Mouse (Mus musculus) forebrain, embryonic 13.5 days (tissue): ENCODE measurements around the gene Cst6. TPM values are rescaled to one million over a fixed set of nuclear protein-coding genes. Genes with fewer than 3 reads are reported as not detected.

ENCODE experiments used
- ATAC-seq: fragments of 200-750 bp; cut with Nextera tagmentation; 2 replicates; pipeline ENCODE4 v1.8.0; 2017
- H3K27ac ChIP-seq: fragments of 300-500 bp; sonication (generic); 2 replicates; pipeline ENCODE4 v1.5.1; 2015; ENCODE audit warnings: inconsistent platforms, mild to moderate bottlenecking, moderate library complexity
- H3K27me3 ChIP-seq: fragments of 300-500 bp; sonication (generic); 2 replicates; pipeline ENCODE4 v1.6.1; 2015; ENCODE audit warnings: mild to moderate bottlenecking, inconsistent platforms
- H3K36me3 ChIP-seq: fragments of 300-500 bp; sonication (generic); 2 replicates; pipeline ENCODE4 v1.6.1; 2015; ENCODE audit warnings: mild to moderate bottlenecking, inconsistent platforms; ENCODE audit not compliant: poor library complexity, severe bottlenecking
- H3K4me1 ChIP-seq: fragments of 300-500 bp; sonication (generic); 2 replicates; pipeline ENCODE4 v1.6.1; 2015; ENCODE audit warnings: inconsistent platforms
- H3K4me2 ChIP-seq: fragments of 300-500 bp; sonication (generic); 2 replicates; pipeline ENCODE4 v1.6.1; 2015; ENCODE audit warnings: inconsistent platforms, mild to moderate bottlenecking, moderate library complexity
- H3K4me3 ChIP-seq: fragments of 300-500 bp; sonication (generic); 2 replicates; pipeline ENCODE4 v1.5.1; 2015; ENCODE audit warnings: mild to moderate bottlenecking, inconsistent platforms
- H3K9ac ChIP-seq: fragments of 300-500 bp; sonication (generic); 2 replicates; pipeline ENCODE4 v1.6.1; 2015; ENCODE audit warnings: mild to moderate bottlenecking, inconsistent platforms
- H3K9me3 ChIP-seq: fragments of 300-500 bp; sonication (generic); replicated peaks from 2 replicates; pipeline ENCODE4 v1.6.1; 2016; ENCODE audit warnings: inconsistent platforms
- WGBS: fragments of 180-500 bp; shearing (Covaris S2); methylation state at CpG from one replicate; pipeline ENCODE4 v1.1.7; 2015; 5-methylcytosine and 5-hydroxymethylcytosine counted together
- polyA plus RNA-seq: library from polyadenylated mRNA; unstranded; fragments of >200 nt; fragmentation: Nextera tagmentation; extraction: Ambion mirVana; gene quantifications from 2 replicates; pipeline ENCODE4 v1.2.1, GENCODE M21; 2015

The Cst6 gene
- polyA plus RNA-seq, 1 experiment from 2014 or later, result 1.9 TPM

DNA sequence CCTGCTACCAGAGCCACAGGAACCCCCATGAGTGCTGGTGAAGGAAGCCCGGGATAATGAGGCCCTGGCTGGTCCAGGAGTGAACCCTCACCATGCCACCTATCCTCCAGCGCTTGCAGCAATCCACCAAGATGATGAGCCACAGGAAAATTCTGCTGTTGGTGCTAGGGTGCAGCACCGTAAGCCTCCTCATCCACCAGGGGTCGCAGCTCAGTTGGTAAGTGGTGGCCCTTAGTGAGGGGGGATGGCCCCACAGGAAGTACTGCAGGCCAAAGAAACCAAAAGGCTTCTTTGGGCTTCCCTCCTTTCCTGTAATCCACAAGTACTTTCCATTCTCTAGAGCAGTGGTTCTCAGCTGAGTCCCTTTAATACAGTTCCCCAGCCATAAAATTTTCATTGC, 46.9 kb downstream of the Cst6 start:
- ATAC-seq, result no peak
- Histone ChIP-seq H3K9ac (no peak overlapping the region), H3K4me1 (peaks cover 22% of the 10 kb centered on the region), H3K4me2 (no peak overlapping the region), H3K36me3 (peaks cover 49% of the 10 kb centered on the region), H3K9me3 (peaks cover 6% of the 10 kb centered on the region), H3K4me3 (no peak overlapping the region), H3K27me3 (no peaks in the 10 kb centered on the region), H3K27ac (no peak overlapping the region)
- WGBS, result 25% methylated on average over 4 of the region's 4 CpGs

DNA sequence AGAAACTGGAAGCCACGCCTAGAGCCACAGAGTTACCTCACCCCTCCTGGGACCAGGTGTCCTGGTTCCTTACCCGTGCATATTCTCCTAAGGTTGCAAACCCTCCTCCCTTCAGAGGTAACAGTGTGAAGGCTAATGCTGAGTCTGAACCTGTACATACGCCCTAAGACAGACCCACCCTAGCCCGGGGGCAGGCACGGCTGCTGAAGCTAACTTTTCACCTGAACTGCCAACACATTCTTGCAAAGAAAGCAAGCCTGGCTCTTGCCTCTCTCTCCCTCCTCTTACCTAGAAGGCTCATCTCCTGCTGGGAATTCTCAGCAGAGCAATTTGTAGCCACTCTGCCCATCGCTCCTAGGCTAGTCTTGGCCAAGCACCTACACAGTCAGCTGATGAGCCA, 48.8 kb downstream of the Cst6 start:
- Histone ChIP-seq H3K9me3 (no peaks in the 10 kb centered on the region), H3K9ac (peak overlapping the region; percentile 34; the same call in 1 of the 2 replicates), H3K27ac (no peak overlapping the region), H3K4me2 (no peak overlapping the region), H3K36me3 (peaks cover 31% of the 10 kb centered on the region), H3K4me3 (no peak overlapping the region), H3K4me1 (peaks cover 31% of the 10 kb centered on the region), H3K27me3 (no peaks in the 10 kb centered on the region)
- ATAC-seq, result no peak
- WGBS, result 92% methylated on average over 6 of the region's 6 CpGs

DNA sequence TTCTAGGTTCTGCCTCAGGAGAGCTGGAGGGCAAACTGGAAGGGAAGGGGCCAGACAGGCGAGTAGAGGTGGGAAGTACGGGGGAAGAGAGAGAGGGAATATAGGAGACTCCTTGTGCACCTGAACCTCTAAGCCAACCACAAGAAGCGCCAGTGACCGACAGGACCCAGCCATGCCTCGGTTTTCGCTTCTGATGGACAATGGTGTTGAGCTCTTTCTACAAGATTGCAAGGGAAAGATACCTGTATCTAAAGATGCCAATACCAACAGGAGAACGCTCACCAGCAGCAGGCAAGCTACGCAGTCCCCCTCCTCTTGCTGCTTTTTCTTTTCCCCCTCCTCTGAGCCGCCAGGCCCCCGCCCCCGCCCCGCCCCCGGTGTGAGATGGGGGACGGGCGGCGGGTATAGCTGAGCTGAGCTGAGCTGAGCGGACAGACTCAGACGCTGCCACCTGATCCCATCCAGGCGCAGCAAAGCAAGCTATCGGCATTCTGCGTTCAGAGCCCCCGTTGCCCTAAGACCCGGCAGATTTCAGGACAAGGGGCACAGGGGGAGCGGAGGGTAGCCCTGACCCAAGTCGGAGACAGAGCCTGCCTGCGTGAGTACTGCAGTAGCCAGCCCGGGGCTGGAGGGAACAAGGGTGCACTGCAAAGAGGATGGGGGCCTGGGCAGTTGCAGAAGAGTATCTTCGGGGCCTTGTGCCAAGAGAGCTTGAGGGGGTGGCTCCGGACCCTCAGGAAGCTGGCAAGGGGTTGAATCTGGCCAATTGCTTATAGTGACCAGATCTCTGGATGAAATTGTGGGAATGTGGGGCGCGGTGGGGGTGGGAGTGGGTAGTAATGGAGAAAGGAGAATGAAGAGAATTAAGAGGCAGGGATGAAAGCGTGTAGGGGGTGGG, 51.2 kb downstream of the Cst6 start, which contains the start of gene Gal3st3:
TSS of gene Gal3st3 (plus strand) at position 429 of the 898 bp plus-strand sequence.
- no peaks in the 10 kb centered on the region for H3K27me3 ChIP-seq
- H3K36me3 ChIP-seq, result peaks cover 17% of the 10 kb centered on the region
- H3K9me3 ChIP-seq, result no peaks in the 10 kb centered on the region
- H3K9ac ChIP-seq, result peak within 1 kb of the TSS; percentile 87
- peaks cover 44% of the 10 kb centered on the region for H3K4me1 ChIP-seq
- H3K4me2 ChIP-seq, result peak within 1 kb of the TSS; percentile 80
- peak; percentile 62 for ATAC-seq
- 5% methylated on average over 28 of the region's 32 CpGs for WGBS
- H3K4me3 ChIP-seq, result peak within 1 kb of the TSS; percentile 63
- H3K27ac ChIP-seq, result peak within 1 kb of the TSS; percentile 74

DNA sequence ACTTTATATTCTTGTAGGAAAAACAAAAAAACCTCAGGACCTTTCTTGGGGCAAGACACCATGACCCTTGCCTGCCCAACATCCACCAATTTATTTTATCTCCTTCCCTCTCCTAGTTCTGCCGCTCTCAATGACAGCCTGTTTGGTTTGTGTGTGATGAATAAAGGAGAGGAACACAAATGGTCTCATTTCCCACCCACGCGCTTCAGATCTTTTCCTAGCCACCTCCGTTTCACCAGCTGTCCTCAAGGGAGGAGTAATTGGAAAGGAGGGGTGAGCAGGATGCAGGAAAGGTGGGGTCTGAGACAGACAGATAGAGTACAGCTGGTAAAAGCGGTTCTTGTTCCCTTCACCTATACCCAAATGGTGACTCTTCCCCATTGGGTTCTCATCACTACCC, 52.7 kb downstream of the Cst6 start:
- H3K36me3 ChIP-seq, result peaks cover 22% of the 10 kb centered on the region
- no peak overlapping the region for H3K27ac ChIP-seq
- peak overlapping the region; percentile 89; the same call in 1 of the 2 replicates for H3K4me2 ChIP-seq
- 83% methylated on average over 5 of the region's 5 CpGs for WGBS
- H3K27me3 ChIP-seq, result no peaks in the 10 kb centered on the region
- no peak overlapping the region for H3K9ac ChIP-seq
- ATAC-seq, result no peak
- H3K9me3 ChIP-seq, result no peaks in the 10 kb centered on the region
- H3K4me1 ChIP-seq, result peaks cover 48% of the 10 kb centered on the region
- no peak overlapping the region for H3K4me3 ChIP-seq

DNA sequence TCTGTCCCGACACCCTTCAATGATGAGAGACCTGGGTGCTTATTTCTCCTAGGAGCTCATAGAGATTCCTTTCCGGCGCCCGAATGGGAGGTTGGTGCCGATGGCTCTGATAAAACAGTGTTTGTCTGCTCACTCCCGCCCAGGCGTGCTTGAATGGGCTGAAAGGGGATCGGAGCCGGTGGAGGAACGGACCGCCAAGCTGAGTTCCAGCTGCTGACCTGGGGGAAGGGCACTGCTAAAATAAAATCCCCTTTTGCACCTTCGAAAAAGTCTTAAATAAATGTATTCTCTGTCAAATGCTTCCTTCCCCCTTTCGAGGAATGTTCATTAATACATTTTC, 53.7 kb downstream of the Cst6 start:
- Histone ChIP-seq H3K4me1 (peaks cover 47% of the 10 kb centered on the region), H3K36me3 (peaks cover 32% of the 10 kb centered on the region), H3K9ac (peak overlapping the region; percentile 75), H3K9me3 (no peaks in the 10 kb centered on the region), H3K27me3 (no peaks in the 10 kb centered on the region), H3K27ac (peak overlapping the region; percentile 88), H3K4me3 (peak overlapping the region; percentile 89), H3K4me2 (peak overlapping the region; percentile 89)
- 7% methylated on average over 13 of the region's 13 CpGs for WGBS
- ATAC-seq, result peak; percentile 46

GRCm38 (mm10) chr19:5294972-5295735, 54.2 kb downstream of the Cst6 start, which contains the start of gene Sf3b2:
Gene Sf3b2, minus strand, starts transcription at chr19:5295455.
- no peaks in the 10 kb centered on the region for H3K9me3 ChIP-seq
- H3K4me2 ChIP-seq, result peak within 1 kb of the TSS; percentile 89
- WGBS, result 0% methylated on average over 45 of the region's 46 CpGs
- H3K4me3 ChIP-seq, result peak within 1 kb of the TSS; percentile 89
- peak within 1 kb of the TSS; percentile 88 for H3K9ac ChIP-seq
- H3K27me3 ChIP-seq, result no peaks in the 10 kb centered on the region
- H3K4me1 ChIP-seq, result peaks cover 42% of the 10 kb centered on the region
- peak; percentile 98 for ATAC-seq
- H3K27ac ChIP-seq, result peak within 1 kb of the TSS; percentile 88
- peaks cover 37% of the 10 kb centered on the region for H3K36me3 ChIP-seq

Other genes starting within 250 kb of the Cst6 start
- 235 and 252 TPM in 2 replicates for gene Rab1b, start 242.5 kb downstream of the Cst6 start, polyA plus RNA-seq
- 41.1 and 43.6 TPM in 2 replicates for gene Klc2, start 231.0 kb downstream of the Cst6 start, polyA plus RNA-seq
- gene Pacs1, start 76.5 kb downstream of the Cst6 start, polyA plus RNA-seq, result 20.2 and 21.4 TPM in 2 replicates
- 428 and 432 TPM in 2 replicates for gene Sf3b2, start 54.1 kb downstream of the Cst6 start, polyA plus RNA-seq
- gene Gal3st3, start 51.2 kb downstream of the Cst6 start, polyA plus RNA-seq, result 21.3 and 22.6 TPM in 2 replicates
- not detected in 2 replicates for gene Catsper1, start 13.8 kb downstream of the Cst6 start, polyA plus RNA-seq
- gene Eif1ad, start 17.2 kb upstream of the Cst6 start, polyA plus RNA-seq, result 64.3 and 69.5 TPM in 2 replicates
- 479 and 496 TPM in 2 replicates for gene Banf1, start 17.6 kb upstream of the Cst6 start, polyA plus RNA-seq
- 85.3 and 88.4 TPM in 2 replicates for gene Sart1, start 39.1 kb upstream of the Cst6 start, polyA plus RNA-seq
- gene Tsga10ip, start 53.0 kb upstream of the Cst6 start, polyA plus RNA-seq, result 0.39 TPM in 1 of 2 replicates, not detected in the other
- 291 and 298 TPM in 2 replicates for gene Drap1, start 75.4 kb upstream of the Cst6 start, polyA plus RNA-seq
- gene AI837181, start 75.6 kb upstream of the Cst6 start, polyA plus RNA-seq, result 40.6 and 44.4 TPM in 2 replicates
- not detected in 2 replicates for gene Fosl1, start 98.0 kb upstream of the Cst6 start, polyA plus RNA-seq
- gene Ccdc85b, start 108.3 kb upstream of the Cst6 start, polyA plus RNA-seq, result 6.5 and 7.1 TPM in 2 replicates
- gene Fibp, start 111.0 kb upstream of the Cst6 start, polyA plus RNA-seq, result 153 and 155 TPM in 2 replicates
- gene Ctsw, start 118.9 kb upstream of the Cst6 start, polyA plus RNA-seq, result 4.4 and 5.4 TPM in 2 replicates
- gene Efemp2, start 124.4 kb upstream of the Cst6 start, polyA plus RNA-seq, result 30.7 and 31.1 TPM in 2 replicates
- gene Mus81, start 138.8 kb upstream of the Cst6 start, polyA plus RNA-seq, result 44.4 and 47.0 TPM in 2 replicates
- gene Cfl1, start 140.9 kb upstream of the Cst6 start, polyA plus RNA-seq, result 3,452 and 3,520 TPM in 2 replicates
- 0.23 and 0.27 TPM in 2 replicates for gene 1700020D05Rik, start 154.2 kb upstream of the Cst6 start, polyA plus RNA-seq
- 41.4 and 44.4 TPM in 2 replicates for gene Snx32, start 161.0 kb upstream of the Cst6 start, polyA plus RNA-seq
- gene Ovol1, start 211.1 kb upstream of the Cst6 start, polyA plus RNA-seq, result 0.06 TPM in 1 of 2 replicates, not detected in the other
- 1.4 and 1.7 TPM in 2 replicates for gene Ap5b1, start 218.5 kb upstream of the Cst6 start, polyA plus RNA-seq